Mouse (Mus musculus) kidney, embryonic 16.5 days (tissue): Measurements from ENCODE around the gene Ankrd55. TPM values are rescaled to one million over a fixed set of nuclear protein-coding genes. Genes with fewer than 3 reads are reported as not detected.

ENCODE experiments used
- ATAC-seq: fragments of 200-750 bp; cut with Nextera tagmentation; 2 replicates; pipeline ENCODE4 v1.8.0; 2017; ENCODE audit warnings: moderate TSS enrichment; ENCODE audit not compliant: low FRiP score, low TSS enrichment
- H3K27ac ChIP-seq: fragments of 300-500 bp; sonication (generic); 2 replicates; pipeline ENCODE4 v1.5.1; 2014; ENCODE audit warnings: low read length
- H3K27me3 ChIP-seq: fragments of 300-500 bp; sonication (generic); 2 replicates; pipeline ENCODE4 v1.6.1; 2014; ENCODE audit warnings: low read length, control low read depth, mixed read lengths; ENCODE audit not compliant: insufficient read depth
- H3K36me3 ChIP-seq: fragments of 300-500 bp; sonication (generic); 2 replicates; pipeline ENCODE4 v1.6.1; 2014; ENCODE audit warnings: low read length, control low read depth, mixed read lengths; ENCODE audit not compliant: insufficient read depth
- H3K4me1 ChIP-seq: fragments of 300-500 bp; sonication (generic); 2 replicates; pipeline ENCODE4 v1.6.1; 2014; ENCODE audit warnings: low read length, control low read depth, mixed read lengths; ENCODE audit not compliant: insufficient read depth
- H3K4me2 ChIP-seq: fragments of 300-500 bp; sonication (generic); replicated peaks from 2 replicates; pipeline ENCODE4 v1.6.1; 2014; ENCODE audit warnings: low read depth, low read length
- H3K4me3 ChIP-seq: fragments of 300-500 bp; sonication (generic); 2 replicates; pipeline ENCODE4 v1.5.1; 2014; ENCODE audit warnings: mild to moderate bottlenecking, low read length
- H3K9ac ChIP-seq: fragments of 300-500 bp; sonication (generic); replicated peaks from 2 replicates; pipeline ENCODE4 v1.6.1; 2014; ENCODE audit warnings: low read length
- H3K9me3 ChIP-seq: fragments of 300-500 bp; sonication (generic); 2 replicates; pipeline ENCODE4 v1.6.1; 2016; ENCODE audit warnings: low read length, control low read depth
- WGBS: fragments of 180-500 bp; shearing (Covaris S2); extraction: QIAGEN DNeasy Blood & Tissue Kit; methylation state at CpG from one replicate; pipeline ENCODE4 v1.1.7; 2014; 5-methylcytosine and 5-hydroxymethylcytosine counted together
- polyA plus RNA-seq: library from polyadenylated mRNA; unstranded; fragments of >200 nt; fragmentation: Nextera tagmentation; extraction: Ambion mirVana; gene quantifications from 2 replicates; pipeline ENCODE4 v1.2.1, GENCODE M21; 2015

Gene Ankrd55
- polyA plus RNA-seq, 1 experiment from 2014 or later: 0.27 TPM

DNA sequence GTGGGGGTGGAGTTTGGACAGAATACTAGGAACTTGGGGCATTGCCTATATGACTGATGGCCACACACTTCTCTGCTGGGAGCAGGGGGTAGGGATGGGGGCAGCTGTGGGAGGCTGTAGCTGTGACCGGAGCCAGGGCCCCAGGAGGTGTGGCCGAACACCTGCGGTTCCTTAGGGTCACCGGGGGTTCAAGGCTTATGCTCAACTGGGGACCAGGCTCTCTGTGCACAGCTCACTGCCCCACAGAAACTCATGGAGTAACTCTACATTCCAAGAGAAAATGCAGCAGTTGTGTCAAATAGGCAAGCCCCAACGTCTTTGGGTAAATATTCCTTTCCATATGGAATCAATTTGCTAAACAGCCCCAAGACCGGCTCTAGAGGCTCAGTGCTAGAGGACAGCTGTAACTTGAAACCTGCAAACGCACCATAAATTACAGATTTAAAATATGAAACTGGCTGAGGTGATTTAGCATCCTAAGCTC, 58.5 kb downstream of the Ankrd55 start:
- Histone ChIP-seq H3K27ac (peak overlapping the region; percentile 57), H3K4me1 (peaks cover 24% of the 10 kb centered on the region), H3K4me2 (no peak overlapping the region), H3K4me3 (no peak overlapping the region), H3K9me3 (no peaks in the 10 kb centered on the region; the same call in 1 of the 2 replicates), H3K9ac (no peak overlapping the region), H3K36me3 (no peaks in the 10 kb centered on the region), H3K27me3 (no peaks in the 10 kb centered on the region)
- 35% methylated on average over 7 of the region's 7 CpGs for WGBS
- peak; percentile 33; the same call in 1 of the 2 replicates for ATAC-seq

GRCm38 (mm10) chr13:112348250-112348649, 60.0 kb downstream of the Ankrd55 start:
- Histone ChIP-seq H3K27me3 (no peaks in the 10 kb centered on the region), H3K4me3 (no peak overlapping the region), H3K4me2 (no peak overlapping the region), H3K9ac (no peak overlapping the region), H3K9me3 (no peaks in the 10 kb centered on the region; the same call in 1 of the 2 replicates), H3K36me3 (no peaks in the 10 kb centered on the region), H3K4me1 (peaks cover 24% of the 10 kb centered on the region), H3K27ac (0 out of 2 replicates have a peak overlapping the region, but pooled peaks have one; percentile 21)
- peak; percentile 56; the same call in 1 of the 2 replicates for ATAC-seq
- WGBS: 91% methylated on average over 1 of the region's 1 CpGs

DNA sequence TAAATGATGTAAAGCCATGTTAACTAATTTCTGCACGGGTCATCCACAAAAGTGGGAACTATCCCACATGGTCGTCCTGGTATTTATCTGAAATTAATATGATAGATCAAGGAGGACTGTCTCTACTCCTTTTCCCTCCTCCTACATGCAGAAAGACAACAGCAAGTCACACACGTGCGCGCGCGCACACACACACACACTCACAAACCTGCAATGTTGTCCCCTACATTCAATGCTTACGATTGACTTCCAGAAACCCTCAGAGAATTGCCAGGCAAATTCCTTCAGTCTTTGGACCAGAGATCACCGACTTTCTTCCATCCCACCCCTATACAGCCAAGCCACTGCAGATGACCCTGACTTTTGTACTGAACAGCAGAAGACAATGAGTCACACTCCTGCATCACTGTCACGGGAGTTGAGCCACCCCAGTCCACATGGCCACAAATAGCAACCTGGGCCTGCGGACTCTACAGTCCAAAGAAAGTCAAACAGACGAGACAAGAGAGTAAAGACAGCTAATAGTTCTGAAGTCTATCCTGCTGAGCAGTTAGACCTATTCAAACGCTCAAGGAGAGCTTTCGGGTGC, 60.7 kb downstream of the Ankrd55 start:
- no peak overlapping the region for H3K4me3 ChIP-seq
- peaks cover 29% of the 10 kb centered on the region for H3K4me1 ChIP-seq
- ATAC-seq: no peak
- whole genome bisulfite sequencing: 87% methylated on average over 14 of the region's 14 CpGs
- H3K27ac ChIP-seq: no peak overlapping the region
- H3K27me3 ChIP-seq: no peaks in the 10 kb centered on the region
- H3K4me2 ChIP-seq: no peak overlapping the region
- H3K36me3 ChIP-seq: no peaks in the 10 kb centered on the region
- H3K9ac ChIP-seq: no peak overlapping the region
- no peaks in the 10 kb centered on the region; the same call in 1 of the 2 replicates for H3K9me3 ChIP-seq

GRCm38 (mm10) chr13:112349500-112349899, 61.2 kb downstream of the Ankrd55 start:
- no peak overlapping the region for H3K4me3 ChIP-seq
- WGBS: 92% methylated on average over 7 of the region's 7 CpGs

DNA sequence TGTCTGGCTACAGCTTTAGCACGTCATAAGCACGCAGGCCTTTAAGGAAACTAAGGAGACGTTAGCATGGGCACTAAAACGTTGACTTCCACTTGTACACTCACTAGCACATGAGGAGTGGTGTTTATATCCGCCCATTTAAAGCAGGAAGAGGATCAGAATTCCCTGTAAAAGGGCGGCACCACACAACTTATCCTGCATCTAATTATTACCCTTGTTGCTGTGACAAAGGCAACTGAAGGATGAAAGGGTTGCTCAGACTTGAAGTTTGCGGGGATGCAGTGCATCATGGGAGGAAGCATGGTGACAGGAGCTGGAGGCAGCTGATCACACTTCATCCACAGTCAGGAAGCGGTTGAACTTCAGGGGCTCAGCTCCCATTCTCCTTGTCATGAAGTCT, 63.7 kb downstream of the Ankrd55 start:
- no peaks in the 10 kb centered on the region for H3K27me3 ChIP-seq
- 73% methylated on average over 8 of the region's 8 CpGs for WGBS
- ATAC-seq: no peak
- no peaks in the 10 kb centered on the region for H3K36me3 ChIP-seq
- no peak overlapping the region for H3K4me3 ChIP-seq
- no peak overlapping the region for H3K9ac ChIP-seq
- peaks cover 18% of the 10 kb centered on the region for H3K4me1 ChIP-seq
- no peak overlapping the region for H3K4me2 ChIP-seq
- no peak overlapping the region for H3K27ac ChIP-seq
- H3K9me3 ChIP-seq: no peaks in the 10 kb centered on the region; the same call in 1 of the 2 replicates

More at GRCm38 (mm10) chr13:112349500-112349899, 61.2 kb downstream of the Ankrd55 start:
- Histone ChIP-seq H3K9ac (no peak overlapping the region), H3K4me2 (no peak overlapping the region), H3K36me3 (no peaks in the 10 kb centered on the region), H3K27me3 (no peaks in the 10 kb centered on the region), H3K27ac (no peak overlapping the region), H3K4me1 (peaks cover 30% of the 10 kb centered on the region), H3K9me3 (no peaks in the 10 kb centered on the region; the same call in 1 of the 2 replicates)
- no peak for ATAC-seq

DNA sequence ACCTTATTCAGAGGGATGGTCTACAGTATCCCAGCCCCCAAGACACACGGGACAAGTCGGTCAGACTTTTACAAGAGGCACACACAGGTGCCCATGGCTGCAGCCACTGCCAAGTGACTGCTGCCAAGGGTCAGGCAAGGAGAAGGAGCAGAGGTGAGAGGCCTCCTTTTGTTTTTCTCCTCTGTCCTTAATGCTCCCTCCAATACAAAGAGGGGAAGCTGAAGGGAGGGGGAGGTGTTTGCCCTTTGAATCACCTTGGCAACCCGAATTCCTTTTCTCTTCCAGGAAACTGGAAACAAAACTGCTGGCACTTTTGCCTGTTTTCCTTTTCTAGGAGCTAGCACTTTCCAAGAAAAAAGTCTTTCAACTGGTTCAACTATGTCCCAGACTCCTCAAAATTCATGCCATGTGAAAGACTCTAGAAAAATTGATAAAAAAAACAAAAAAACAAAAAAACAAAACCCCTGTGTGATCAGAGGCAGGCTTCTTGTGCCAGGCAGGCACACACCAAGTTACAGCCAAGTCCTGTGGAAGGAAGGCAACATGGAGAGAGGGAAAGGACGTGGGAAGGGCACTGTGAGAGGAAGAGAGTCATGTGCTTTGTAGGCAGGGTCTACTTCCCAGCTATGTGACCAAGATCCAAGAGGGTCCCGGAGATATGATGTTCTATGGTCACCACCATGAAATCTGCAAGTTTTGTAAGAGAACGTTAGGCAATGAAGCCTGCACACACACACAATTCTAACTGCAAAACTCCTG, 66.0 kb downstream of the Ankrd55 start:
- Histone ChIP-seq H3K36me3 (no peaks in the 10 kb centered on the region), H3K4me3 (no peak overlapping the region), H3K27me3 (no peaks in the 10 kb centered on the region), H3K9me3 (no peaks in the 10 kb centered on the region; the same call in 1 of the 2 replicates), H3K4me2 (no peak overlapping the region), H3K9ac (no peak overlapping the region), H3K27ac (no peak overlapping the region), H3K4me1 (peaks cover 12% of the 10 kb centered on the region)
- WGBS: 55% methylated on average over 6 of the region's 6 CpGs
- no peak for ATAC-seq

GRCm38 (mm10) chr13:112354958-112355357, 66.7 kb downstream of the Ankrd55 start:
- Histone ChIP-seq H3K4me3 (no peak overlapping the region), H3K4me1 (peaks cover 12% of the 10 kb centered on the region), H3K4me2 (no peak overlapping the region), H3K9me3 (no peaks in the 10 kb centered on the region; the same call in 1 of the 2 replicates), H3K9ac (no peak overlapping the region), H3K36me3 (no peaks in the 10 kb centered on the region), H3K27me3 (no peaks in the 10 kb centered on the region), H3K27ac (no peak overlapping the region)
- WGBS: 79% methylated on average over 10 of the region's 10 CpGs
- ATAC-seq: no peak

DNA sequence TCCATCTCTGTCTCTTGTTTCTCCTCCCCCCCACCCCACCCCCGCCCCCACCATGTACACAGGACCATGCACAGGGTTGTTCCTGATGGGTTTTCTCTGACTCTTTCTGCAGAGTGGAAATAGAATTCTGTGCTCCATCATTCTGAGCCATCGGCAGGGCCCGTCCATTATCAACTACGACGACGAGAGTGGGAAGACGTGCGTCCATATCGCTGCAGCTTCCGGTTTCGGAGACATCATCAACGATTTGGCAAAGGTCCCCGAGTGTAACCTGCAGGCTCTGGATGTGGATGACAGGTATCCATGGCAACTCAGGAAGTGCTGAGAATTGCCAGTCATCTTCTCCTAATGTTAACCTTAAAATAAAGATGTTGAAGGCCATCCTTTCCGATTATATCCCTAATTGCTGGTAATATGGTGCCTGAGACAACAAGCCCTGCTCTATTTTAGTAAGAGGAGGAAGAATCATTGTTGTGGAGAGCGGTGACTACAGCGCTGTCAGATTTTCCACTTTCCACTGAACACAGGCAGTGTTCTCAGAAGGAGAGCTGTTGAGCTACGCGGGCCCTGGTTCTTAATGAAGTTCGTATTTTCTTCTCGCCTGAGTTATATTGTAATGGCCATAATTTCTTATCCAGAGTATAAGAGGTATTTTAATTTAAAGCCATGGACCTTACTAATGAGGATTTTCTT, 67.7 kb downstream of the Ankrd55 start:
- WGBS: 88% methylated on average over 20 of the region's 20 CpGs
- peaks cover 12% of the 10 kb centered on the region for H3K4me1 ChIP-seq
- no peak overlapping the region for H3K9ac ChIP-seq
- no peaks in the 10 kb centered on the region for H3K9me3 ChIP-seq
- no peak for ATAC-seq
- H3K4me2 ChIP-seq: no peak overlapping the region
- no peak overlapping the region for H3K27ac ChIP-seq
- H3K36me3 ChIP-seq: no peaks in the 10 kb centered on the region
- H3K4me3 ChIP-seq: no peak overlapping the region
- no peaks in the 10 kb centered on the region for H3K27me3 ChIP-seq

GRCm38 (mm10) chr13:112361575-112361974, 73.3 kb downstream of the Ankrd55 start:
- Histone ChIP-seq H3K9me3 (no peaks in the 10 kb centered on the region), H3K4me3 (no peak overlapping the region), H3K27me3 (no peaks in the 10 kb centered on the region), H3K4me2 (no peak overlapping the region), H3K4me1 (0 out of 2 replicates have a peak, but pooled peaks cover 3% of the 10 kb centered on the region), H3K27ac (no peak overlapping the region), H3K36me3 (no peaks in the 10 kb centered on the region), H3K9ac (no peak overlapping the region)
- ATAC-seq: no peak
- 89% methylated on average over 4 of the region's 4 CpGs for WGBS
